In the genomic region with DNA sequence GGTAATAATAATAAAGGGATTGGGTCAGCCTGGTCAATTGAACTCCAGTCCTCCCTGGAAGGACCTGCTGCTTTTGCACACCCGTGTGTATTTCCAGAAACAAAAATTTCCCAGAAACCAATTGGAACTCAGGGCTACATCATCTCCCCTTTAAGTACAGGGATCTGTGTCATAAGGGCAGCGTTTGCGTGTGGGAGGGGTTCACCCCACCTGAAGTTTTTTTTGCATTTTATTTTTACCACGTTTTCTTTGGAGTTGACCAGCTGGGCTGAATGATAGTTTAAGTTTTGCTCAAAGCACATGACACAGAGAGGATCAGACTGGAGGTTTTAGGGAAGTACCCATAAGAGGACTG, we compare ENCODE assay signal across 11 mouse cellular contexts. TPM values are rescaled to one million over a fixed set of nuclear protein-coding genes. Genes with fewer than 3 reads are reported as not detected.
DNase-seq lines count a peak whose midpoint lies in the region; ATAC-seq and TF ChIP-seq lines count a peak whose summit lies in the region.
"Had no signal": no experiment of that assay in that cellular context is flagged by ENCODE, and none has a peak within 500 bp of the region (broad histone marks: within the 10 kb centered on the region; RNA-seq: fewer than 3 reads in every experiment).

No protein-coding gene starts in this region.

- no peak for TF ChIP-seq CTCF in heart, postnatal 0 days (IDR thresholded peaks at IDR 0.05; ENCODE audit: low read depth)
- TF ChIP-seq CTCF in embryonic fibroblast, embryonic 13.5 days (IDR thresholded peaks at IDR 0.05; ENCODE audit: borderline replicate concordance, insufficient read depth, low read length) = no peak
- TF ChIP-seq CTCF in forebrain, postnatal 0 days (IDR thresholded peaks at IDR 0.05; ENCODE audit: low read depth) = no peak

- TF ChIP-seq EP300 in heart, postnatal 0 days (IDR thresholded peaks at IDR 0.05; ENCODE audit: low read depth) = no peak

- H3K4me2 ChIP-seq in heart, postnatal 0 days (ENCODE audit: low read depth, low read length) = peak overlapping the region; percentile 55; the same call in 1 of the 2 replicates
- no peak overlapping the region for H3K4me2 ChIP-seq in forebrain, postnatal 0 days (ENCODE audit: low read depth)

- H3K36me3 ChIP-seq in heart, postnatal 0 days (replicated peaks; ENCODE audit: control insufficient read depth, insufficient read depth, low read length) = no peaks in the 10 kb centered on the region
- H3K36me3 ChIP-seq in limb, embryonic 10.5 days = peaks cover 15% of the 10 kb centered on the region; the same call in 1 of the 2 replicates
- H3K36me3 ChIP-seq in forebrain, postnatal 0 days (ENCODE audit: insufficient read depth) = no peaks in the 10 kb centered on the region
- H3K36me3 ChIP-seq: limb, embryonic 12.5 days had no signal

- no peak overlapping the region for H3K9ac ChIP-seq in heart, postnatal 0 days (replicated peaks; ENCODE audit: low read depth, low read length)
- H3K9ac ChIP-seq in forebrain, postnatal 0 days = no peak overlapping the region

- ATAC-seq in heart, postnatal 0 days (ENCODE audit: insufficient read depth, low read depth) = no peak
- no peak for ATAC-seq in forebrain, postnatal 0 days

- H3K4me1 ChIP-seq in heart, postnatal 0 days (ENCODE audit: control insufficient read depth, insufficient read depth) = no peaks in the 10 kb centered on the region
- H3K4me1 ChIP-seq in brown adipose tissue, adult 24 weeks (ENCODE audit: control insufficient read depth, insufficient read depth, insufficient read length, low read length) = peaks cover 18% of the 10 kb centered on the region
- H3K4me1 ChIP-seq in embryonic fibroblast, embryonic 13.5 days (ENCODE audit: control insufficient read depth, insufficient read depth, low read length) = peaks cover 3% of the 10 kb centered on the region; the same call in 1 of the 2 replicates
- H3K4me1 ChIP-seq in limb, embryonic 10.5 days = peaks cover 88% of the 10 kb centered on the region
- H3K4me1 ChIP-seq in forebrain, postnatal 0 days (ENCODE audit: insufficient read depth) = no peaks in the 10 kb centered on the region
- H3K4me1 ChIP-seq: megakaryocyte, embryonic 14.5 days had no signal

- no peak for DNase-seq in heart, postnatal 0 days (ENCODE audit: low spot score)
- DNase-seq in heart, adult 8-10 months (ENCODE audit: low spot score) = no peak
- no peak for DNase-seq in limb, embryonic 10.5 days (ENCODE audit: low spot score)
- DNase-seq in layer of hippocampus, adult 9-10 months (ENCODE audit: low spot score) = no peak
- no peak for DNase-seq in forebrain, postnatal 0 days
- DNase-seq in ovary, adult 18-20 months (ENCODE audit: low spot score) = no peak

- peak overlapping the region; percentile 45; the same call in 1 of the 2 replicates for H3K4me3 ChIP-seq in heart, postnatal 0 days (ENCODE audit: low read depth, low read length)
- H3K4me3 ChIP-seq in brown adipose tissue, adult 24 weeks (ENCODE audit: insufficient read depth, low read depth, low read length) = peak overlapping the region; percentile 31
- peak overlapping the region; percentile 8; the same call in 1 of the 2 replicates for H3K4me3 ChIP-seq in embryonic fibroblast, embryonic 13.5 days (ENCODE audit: insufficient read depth, low read length)
- no peak overlapping the region for H3K4me3 ChIP-seq in limb, embryonic 10.5 days
- H3K4me3 ChIP-seq in forebrain, postnatal 0 days (ENCODE audit: low read depth, low read length) = no peak overlapping the region

- 17% methylated on average over 4 of the region's 4 CpGs for WGBS in heart, postnatal 0 days
- WGBS in limb, embryonic 10.5 days = 6% methylated on average over 4 of the region's 4 CpGs
- WGBS in forebrain, postnatal 0 days = 0% methylated on average over 4 of the region's 4 CpGs

- no peak overlapping the region for H3K27ac ChIP-seq in heart, postnatal 0 days (ENCODE audit: low read depth)
- peak overlapping the region; percentile 99 for H3K27ac ChIP-seq in brown adipose tissue, adult 24 weeks (replicated peaks; ENCODE audit: low read depth, low read length)
- H3K27ac ChIP-seq in embryonic fibroblast, embryonic 13.5 days (ENCODE audit: insufficient read depth, low read length) = peak overlapping the region; percentile 77
- 0 out of 2 replicates have a peak overlapping the region, but pooled peaks have one; percentile 88 for H3K27ac ChIP-seq in limb, embryonic 10.5 days
- no peak overlapping the region for H3K27ac ChIP-seq in forebrain, postnatal 0 days (ENCODE audit: low read depth, low read length)
- H3K27ac ChIP-seq: limb, embryonic 12.5 days had no signal

- peaks cover 96% of the 10 kb centered on the region for H3K27me3 ChIP-seq in heart, postnatal 0 days (ENCODE audit: control insufficient read depth, insufficient read depth, low read length)
- H3K27me3 ChIP-seq in limb, embryonic 10.5 days (ENCODE audit: low read depth, poor library complexity, severe bottlenecking) = peaks cover 97% of the 10 kb centered on the region
- peaks cover 91% of the 10 kb centered on the region for H3K27me3 ChIP-seq in forebrain, postnatal 0 days (ENCODE audit: insufficient read depth, low read length)

- TF ChIP-seq POLR2A in embryonic fibroblast, embryonic 13.5 days (IDR thresholded peaks at IDR 0.05; ENCODE audit: low read depth, low read length) = no peak

- H3K9me3 ChIP-seq in heart, postnatal 0 days (replicated peaks; ENCODE audit: control insufficient read depth, low read length) = no peaks in the 10 kb centered on the region
- H3K9me3 ChIP-seq in limb, embryonic 10.5 days (replicated peaks) = no peaks in the 10 kb centered on the region
- no peaks in the 10 kb centered on the region for H3K9me3 ChIP-seq in forebrain, postnatal 0 days (ENCODE audit: low read length)
- H3K9me3 ChIP-seq: limb, embryonic 12.5 days had no signal

RNA-seq across cellular contexts. Expression of a gene that starts 7.8 kb away (rescaled TPM):
- total RNA-seq in heart, postnatal 0 days (2014; rRNA removed; ENCODE audit: low replicate concordance) = 1.9 and 3.2 TPM in 2 replicates
- 0.97 and 1.8 TPM in 2 replicates for polyA plus RNA-seq in heart, postnatal 0 days (2015; fragmentation: Nextera tagmentation; extraction: Ambion mirVana)
- under 1 TPM; 0.38 to 0.80 (median 0.64) TPM for total RNA-seq in heart, adult 8-10 months (2022)
- polyA plus RNA-seq in brown adipose tissue, adult 24 weeks (2012; ENCODE audit: insufficient read depth, insufficient read length, missing spikeins) = 3.2 and 3.7 TPM in 2 replicates
- 6.6 and 11.0 TPM in 2 replicates for polyA plus RNA-seq in embryonic fibroblast, embryonic 13.5 days (2011; ENCODE audit: insufficient read length, low read depth, missing spikeins)
- polyA plus RNA-seq in limb, embryonic 10.5 days (2016; fragmentation: Nextera tagmentation; extraction: Ambion mirVana) = 11.3 and 13.5 TPM in 2 replicates
- total RNA-seq in forebrain, postnatal 0 days (2014; rRNA removed) = not detected in 2 replicates
- polyA plus RNA-seq in forebrain, postnatal 0 days (2015; fragmentation: Nextera tagmentation; extraction: Ambion mirVana) = not detected in 2 replicates

RNA-seq across cellular contexts. Expression of a gene that starts 19.4 kb away (rescaled TPM):
- total RNA-seq in heart, postnatal 0 days (2014; rRNA removed; ENCODE audit: low replicate concordance) = 0.08 and 0.66 TPM in 2 replicates
- 0.15 and 0.32 TPM in 2 replicates for polyA plus RNA-seq in heart, postnatal 0 days (2015; fragmentation: Nextera tagmentation; extraction: Ambion mirVana)
- under 1 TPM; 0.25 to 0.37 (median 0.30) TPM for total RNA-seq in heart, adult 8-10 months (2022)
- polyA plus RNA-seq in brown adipose tissue, adult 24 weeks (2012; ENCODE audit: insufficient read depth, insufficient read length, missing spikeins) = 1.7 and 2.0 TPM in 2 replicates
- polyA plus RNA-seq in embryonic fibroblast, embryonic 13.5 days (2011; ENCODE audit: insufficient read length, low read depth, missing spikeins) = 19.1 and 21.9 TPM in 2 replicates
- polyA plus RNA-seq in limb, embryonic 10.5 days (2016; fragmentation: Nextera tagmentation; extraction: Ambion mirVana) = 0.76 and 1.0 TPM in 2 replicates
- total RNA-seq in forebrain, postnatal 0 days (2014; rRNA removed) = not detected in 2 replicates
- polyA plus RNA-seq in forebrain, postnatal 0 days (2015; fragmentation: Nextera tagmentation; extraction: Ambion mirVana) = not detected in 2 replicates

RNA-seq across cellular contexts. Expression of a gene that starts 23.0 kb away (rescaled TPM):
- total RNA-seq in heart, postnatal 0 days (2014; rRNA removed; ENCODE audit: low replicate concordance) = not detected in 2 replicates
- not detected in 2 replicates for polyA plus RNA-seq in heart, postnatal 0 days (2015; fragmentation: Nextera tagmentation; extraction: Ambion mirVana)
- total RNA-seq in heart, adult 8-10 months (2022) = not detected
- not detected in 2 replicates for polyA plus RNA-seq in brown adipose tissue, adult 24 weeks (2012; ENCODE audit: insufficient read depth, insufficient read length, missing spikeins)
- polyA plus RNA-seq in embryonic fibroblast, embryonic 13.5 days (2011; ENCODE audit: insufficient read length, low read depth, missing spikeins) = not detected in 2 replicates
- polyA plus RNA-seq in limb, embryonic 10.5 days (2016; fragmentation: Nextera tagmentation; extraction: Ambion mirVana) = 0.78 and 0.83 TPM in 2 replicates
- not detected in 2 replicates for total RNA-seq in forebrain, postnatal 0 days (2014; rRNA removed)
- polyA plus RNA-seq in forebrain, postnatal 0 days (2015; fragmentation: Nextera tagmentation; extraction: Ambion mirVana) = not detected in 2 replicates
- polyA plus RNA-seq: cerebellum, adult 2 months; limb, embryonic 12.5 days had no signal

RNA-seq across cellular contexts. Expression of a gene that starts 24.5 kb away (rescaled TPM):
- 0.39 and 2.3 TPM in 2 replicates for total RNA-seq in heart, postnatal 0 days (2014; rRNA removed; ENCODE audit: low replicate concordance)
- 0.19 and 0.25 TPM in 2 replicates for polyA plus RNA-seq in heart, postnatal 0 days (2015; fragmentation: Nextera tagmentation; extraction: Ambion mirVana)
- total RNA-seq in heart, adult 8-10 months (2022) = under 1 TPM; 0.35 to 0.63 (median 0.53) TPM
- polyA plus RNA-seq in brown adipose tissue, adult 24 weeks (2012; ENCODE audit: insufficient read depth, insufficient read length, missing spikeins) = 6.0 and 6.4 TPM in 2 replicates
- polyA plus RNA-seq in embryonic fibroblast, embryonic 13.5 days (2011; ENCODE audit: insufficient read length, low read depth, missing spikeins) = 8.3 and 10.4 TPM in 2 replicates
- polyA plus RNA-seq in limb, embryonic 10.5 days (2016; fragmentation: Nextera tagmentation; extraction: Ambion mirVana) = 0.89 and 1.2 TPM in 2 replicates
- not detected in 2 replicates for total RNA-seq in forebrain, postnatal 0 days (2014; rRNA removed)
- not detected in 2 replicates for polyA plus RNA-seq in forebrain, postnatal 0 days (2015; fragmentation: Nextera tagmentation; extraction: Ambion mirVana)

RNA-seq across cellular contexts. Expression of a gene that starts 39.4 kb away (rescaled TPM):
- 0.19 TPM in 1 of 2 replicates, not detected in the other for total RNA-seq in heart, postnatal 0 days (2014; rRNA removed; ENCODE audit: low replicate concordance)
- polyA plus RNA-seq in heart, postnatal 0 days (2015; fragmentation: Nextera tagmentation; extraction: Ambion mirVana) = 0.08 and 0.25 TPM in 2 replicates
- total RNA-seq in heart, adult 8-10 months (2022) = under 1 TPM in 1 of 4 experiments, not detected in 3; 0.11 TPM
- polyA plus RNA-seq in brown adipose tissue, adult 24 weeks (2012; ENCODE audit: insufficient read depth, insufficient read length, missing spikeins) = 1.1 and 1.2 TPM in 2 replicates
- polyA plus RNA-seq in embryonic fibroblast, embryonic 13.5 days (2011; ENCODE audit: insufficient read length, low read depth, missing spikeins) = 4.1 and 5.9 TPM in 2 replicates
- polyA plus RNA-seq in limb, embryonic 10.5 days (2016; fragmentation: Nextera tagmentation; extraction: Ambion mirVana) = 5.5 and 5.9 TPM in 2 replicates
- not detected in 2 replicates for total RNA-seq in forebrain, postnatal 0 days (2014; rRNA removed)
- polyA plus RNA-seq in forebrain, postnatal 0 days (2015; fragmentation: Nextera tagmentation; extraction: Ambion mirVana) = not detected in 2 replicates

Comparison
In these comparisons a context has a peak if more than half of its experiments do, and no peak if none do; other contexts are left out.
1. H3K27ac ChIP-seq: peak in brown adipose tissue, adult 24 weeks (single experiment), embryonic fibroblast, embryonic 13.5 days (single experiment) and limb, embryonic 10.5 days (single experiment); none in heart, postnatal 0 days (single experiment) and forebrain, postnatal 0 days (single experiment).
2. H3K4me3 ChIP-seq: peak in heart, postnatal 0 days (single experiment), brown adipose tissue, adult 24 weeks (single experiment) and embryonic fibroblast, embryonic 13.5 days (single experiment); none in limb, embryonic 10.5 days (single experiment) and forebrain, postnatal 0 days (single experiment).